Mouse (Mus musculus) cerebellum, adult 9-10 months (tissue): Measurements from ENCODE around the gene Atp7a.
A peak's percentile ranks its signal among the peaks of the same experiment; 100 is the strongest.

Experiments
- DNase-seq: peaks from one replicate; pipeline ENCODE4 v3.0.0; 2022

The Atp7a gene

DNA sequence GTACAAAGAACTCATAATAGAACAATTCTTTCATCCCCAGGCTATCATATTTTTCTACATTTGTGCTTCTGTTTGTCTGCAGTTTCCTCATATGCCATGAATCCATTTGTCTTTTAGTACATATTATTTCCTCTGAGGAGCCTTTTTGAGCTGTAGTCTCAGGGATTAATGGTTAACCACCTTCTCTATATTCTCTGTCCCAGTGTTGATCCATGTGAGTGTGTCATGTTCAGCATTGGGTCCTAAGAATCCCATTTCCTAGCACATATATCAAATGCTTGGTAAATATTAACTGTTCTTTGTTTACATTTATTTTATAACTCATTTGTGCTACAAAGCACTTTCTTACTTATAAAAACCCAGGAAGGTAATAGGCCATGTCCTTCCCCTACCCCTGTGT lies 55.4 kb downstream of the Atp7a start:
- DNase-seq = no peak

DNA sequence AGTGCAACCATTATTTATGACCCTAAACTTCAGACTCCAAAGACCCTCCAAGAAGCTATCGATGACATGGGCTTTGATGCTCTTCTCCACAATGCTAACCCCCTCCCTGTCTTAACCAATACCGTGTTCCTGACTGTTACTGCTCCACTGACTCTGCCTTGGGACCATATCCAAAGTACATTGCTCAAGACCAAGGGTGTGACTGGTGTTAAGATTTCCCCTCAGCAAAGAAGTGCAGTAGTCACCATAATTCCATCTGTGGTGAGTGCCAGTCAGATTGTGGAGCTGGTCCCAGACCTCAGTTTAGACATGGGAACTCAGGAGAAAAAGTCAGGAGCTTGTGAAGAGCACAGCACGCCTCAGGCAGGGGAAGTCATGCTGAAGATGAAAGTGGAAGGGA lies 58.1 kb downstream of the Atp7a start:
- DNase-seq = no peak

DNA sequence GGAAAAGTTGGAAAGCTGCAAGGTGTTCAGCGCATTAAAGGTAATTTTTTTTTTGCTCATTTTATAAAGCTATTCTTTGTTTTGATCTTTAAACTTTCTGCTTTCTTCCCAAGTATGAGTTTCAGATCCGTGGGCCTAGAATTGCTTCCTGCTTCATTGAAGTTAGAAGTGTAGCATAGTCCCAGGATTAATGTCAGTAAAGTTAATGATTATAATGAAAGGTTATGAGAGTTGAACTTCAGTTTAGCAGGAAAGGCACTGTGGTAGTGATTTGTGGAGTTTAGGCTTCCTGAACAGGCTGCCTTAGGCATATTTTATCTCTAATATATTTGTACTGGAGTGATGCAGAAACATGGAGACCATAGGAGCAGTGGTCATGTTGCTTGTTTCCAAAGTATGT lies 58.5 kb downstream of the Atp7a start:
- DNase-seq = no peak

DNA sequence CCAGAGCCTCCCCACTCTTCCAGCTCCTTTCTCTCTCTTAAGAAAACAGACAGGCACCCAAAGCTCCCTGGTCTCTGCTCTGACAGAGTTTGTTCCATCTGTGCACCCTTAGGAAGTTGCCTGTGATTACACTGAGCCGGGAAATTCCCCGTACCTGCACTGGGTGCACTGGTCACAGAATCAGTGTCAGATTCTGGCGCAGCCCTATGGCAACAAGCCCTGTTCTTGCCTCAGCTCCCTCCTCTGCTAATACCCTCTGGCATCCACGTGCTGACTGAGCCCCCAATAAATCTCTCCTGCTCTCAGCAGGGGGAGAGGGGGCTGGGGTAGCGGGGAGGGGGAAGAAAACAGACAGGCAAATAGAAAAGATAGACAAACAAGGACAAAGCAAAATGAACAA lies 65.9 kb downstream of the Atp7a start:
- no peak for DNase-seq

DNA sequence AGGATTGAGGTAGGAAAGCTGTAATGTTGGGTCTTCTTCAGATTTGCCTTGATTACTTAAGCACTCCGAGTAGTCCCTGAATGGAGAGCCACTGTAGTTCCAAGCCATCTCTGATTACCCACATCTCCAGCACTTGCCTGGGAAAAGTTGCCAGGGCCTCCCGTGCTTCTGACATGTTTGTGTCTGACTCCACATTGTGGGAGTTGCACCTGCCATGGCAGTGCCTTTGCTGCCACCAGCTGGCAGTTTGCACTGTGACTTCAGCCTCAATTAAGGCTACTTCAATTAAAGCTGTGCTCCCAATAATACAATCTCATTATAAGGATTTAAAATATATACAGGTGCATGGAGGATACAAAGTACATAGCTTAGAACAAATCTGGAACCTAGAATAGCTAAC lies 78.4 kb downstream of the Atp7a start:
- DNase-seq = peak; percentile 17

DNA sequence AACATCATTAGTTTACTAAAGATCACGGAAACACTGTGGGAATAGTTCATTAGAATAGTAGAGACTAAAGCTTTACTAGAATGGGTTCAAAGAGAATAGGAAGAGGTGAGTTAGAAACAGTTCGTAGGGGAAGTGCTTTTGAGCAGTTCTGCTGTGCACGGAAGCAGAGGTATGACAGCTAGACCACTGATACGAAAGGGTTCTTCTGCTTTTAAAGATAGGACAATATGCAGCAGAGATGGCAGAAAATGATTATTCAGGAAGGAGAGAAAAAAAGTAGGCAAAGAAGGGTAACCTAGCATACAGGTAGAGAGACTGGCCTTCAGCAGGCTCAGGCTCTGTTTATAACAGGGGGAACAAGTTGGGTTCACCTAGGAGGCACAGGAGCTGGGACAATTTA lies 86.8 kb downstream of the Atp7a start:
- DNase-seq = no peak

DNA sequence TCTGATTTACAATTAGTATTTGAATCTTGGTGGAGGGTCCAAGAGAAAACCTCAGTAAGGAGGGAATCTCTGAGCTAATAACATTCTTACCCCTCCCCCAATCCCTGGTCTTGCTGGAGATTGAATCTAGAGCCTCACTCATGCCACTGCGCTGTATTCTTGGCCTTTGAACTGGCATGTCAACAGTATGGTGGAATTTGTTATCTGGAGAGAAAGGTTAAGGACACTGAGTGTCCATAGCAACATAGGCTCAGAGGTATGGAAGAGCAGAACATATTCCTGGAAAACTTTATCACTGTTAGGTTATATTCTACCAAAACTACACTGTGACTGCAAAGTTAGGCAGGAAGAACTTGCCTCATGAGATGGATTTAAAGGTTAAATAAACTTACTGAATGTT lies 87.6 kb downstream of the Atp7a start:
- DNase-seq = no peak

DNA sequence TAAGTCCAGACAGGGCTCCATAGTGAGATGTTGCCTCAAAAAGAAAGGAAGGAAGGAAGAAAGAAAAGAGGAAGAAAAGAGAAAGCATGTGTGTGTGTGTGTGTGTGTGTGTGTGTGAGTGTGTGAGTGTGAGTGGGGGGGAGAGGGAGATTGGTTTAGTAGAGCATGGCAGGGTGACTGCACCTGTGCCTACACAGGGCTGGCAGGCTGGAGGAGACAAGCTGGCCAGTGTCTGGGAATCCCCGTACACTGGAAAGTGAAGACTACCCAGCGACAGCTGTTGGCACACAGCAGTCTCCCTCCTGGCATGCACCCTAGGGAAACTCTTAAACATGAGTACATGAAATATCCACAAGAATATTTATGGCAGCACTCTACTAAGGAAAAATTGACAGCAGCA lies 95.7 kb downstream of the Atp7a start:
- DNase-seq = no peak

DNA sequence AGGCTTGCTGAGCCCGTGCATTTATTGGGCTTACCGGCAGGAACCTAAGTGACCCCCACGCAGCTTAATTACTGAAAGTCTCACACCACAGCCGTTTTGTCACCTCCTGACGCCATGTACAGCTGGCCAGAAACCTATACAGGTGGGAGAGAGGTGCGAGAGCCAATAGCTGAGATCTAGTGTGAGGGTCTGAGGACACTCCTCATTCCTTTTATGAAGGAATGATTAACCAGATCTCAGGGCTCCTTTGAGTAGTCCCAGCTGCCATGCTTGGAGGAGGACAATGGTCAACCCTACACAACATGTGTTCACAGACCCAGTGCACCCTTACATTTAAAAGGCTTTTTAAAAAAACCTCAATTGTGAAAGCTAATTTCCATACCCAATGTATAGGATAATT lies 101.2 kb downstream of the Atp7a start:
- no peak for DNase-seq

DNA sequence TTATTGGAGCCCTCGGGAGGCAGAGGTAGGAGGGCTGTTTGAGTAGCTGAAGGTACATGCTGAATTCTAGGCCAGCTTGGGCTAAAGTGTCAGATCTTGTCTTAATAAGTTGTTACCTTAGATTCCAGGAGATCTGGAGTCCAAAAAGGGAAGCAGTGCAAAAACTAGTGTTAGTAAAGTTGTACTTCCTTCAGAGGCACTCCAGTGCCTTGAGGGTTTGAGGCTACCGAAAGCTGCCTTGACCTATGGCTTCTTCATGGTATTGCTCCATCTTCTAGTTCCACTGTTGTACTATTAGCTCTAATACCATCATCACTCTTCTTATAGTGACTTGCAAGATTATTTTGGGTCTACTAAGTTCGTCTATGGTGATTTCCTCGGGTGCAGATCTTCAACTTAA lies 102.8 kb downstream of the Atp7a start:
- DNase-seq = no peak

DNA sequence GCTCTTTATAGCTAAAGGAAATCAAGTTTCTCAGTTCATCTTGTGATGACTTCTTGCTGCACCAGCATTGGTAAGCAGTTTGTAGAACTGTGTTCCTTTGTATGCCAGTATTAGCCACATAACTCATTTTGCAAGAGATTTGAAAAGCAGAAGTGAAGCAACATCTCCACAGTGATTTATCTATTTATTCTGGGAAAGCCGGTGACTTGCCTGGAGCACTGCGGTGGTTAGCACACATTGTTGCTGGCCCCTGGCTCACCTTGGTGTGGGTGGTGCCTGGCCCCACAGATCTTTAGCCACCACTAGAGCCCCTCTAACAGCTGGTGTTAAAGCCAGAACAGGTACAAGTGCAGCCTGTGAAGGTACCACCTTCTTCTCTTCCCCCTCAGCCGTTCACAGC lies 107.8 kb downstream of the Atp7a start:
- DNase-seq = no peak

DNA sequence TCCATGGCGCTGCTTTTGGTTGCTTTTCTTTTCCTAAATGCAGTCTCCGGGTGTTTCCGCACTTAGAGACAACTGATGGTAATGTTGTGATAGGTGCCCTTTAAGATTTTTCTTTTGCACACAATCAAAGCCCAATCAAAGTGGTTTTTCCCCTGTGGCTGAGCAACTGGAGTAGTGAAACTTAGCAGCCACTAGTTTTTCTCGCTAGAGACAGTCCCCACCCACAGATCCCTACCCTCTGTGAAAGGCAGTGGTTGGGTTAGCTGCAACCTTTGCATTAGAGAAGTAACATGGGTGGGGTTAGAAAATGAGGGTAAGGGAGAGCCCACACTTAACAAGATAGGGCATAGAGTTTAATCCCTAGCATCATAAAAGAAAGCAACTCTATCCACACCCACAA lies 108.4 kb downstream of the Atp7a start:
- DNase-seq = no peak

DNA sequence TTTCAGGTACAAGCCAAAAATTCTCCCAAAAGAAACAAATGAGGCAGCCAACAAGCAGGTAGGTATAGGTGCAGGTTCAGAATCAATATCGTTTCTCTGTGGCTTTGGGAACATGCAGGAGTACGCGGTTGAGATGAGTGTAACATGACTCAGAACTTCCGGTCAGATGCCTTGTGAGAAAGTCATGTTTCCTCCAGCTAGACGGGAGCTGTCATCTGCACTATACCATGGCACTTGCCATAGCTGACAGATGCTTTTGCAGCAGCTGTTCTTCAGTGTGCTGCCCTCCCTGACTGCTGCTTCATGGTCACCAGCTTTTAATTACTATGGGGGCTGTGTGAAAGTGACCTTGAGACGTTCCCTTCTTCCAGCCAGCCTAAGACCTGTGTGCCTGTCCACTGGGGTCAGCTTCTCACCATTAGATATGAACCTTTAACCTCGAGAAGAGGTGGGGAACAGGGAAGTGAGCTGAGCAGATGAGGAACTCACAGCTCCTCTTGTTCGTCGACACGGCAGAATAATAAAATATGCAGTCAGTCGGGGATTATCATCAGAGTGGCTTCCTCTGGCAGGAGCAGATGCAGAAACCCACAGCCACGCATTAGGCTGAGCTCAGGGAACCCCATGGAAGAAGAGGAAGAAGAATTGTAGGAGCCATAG lies 109.0 kb downstream of the Atp7a start:
- DNase-seq = no peak

DNA sequence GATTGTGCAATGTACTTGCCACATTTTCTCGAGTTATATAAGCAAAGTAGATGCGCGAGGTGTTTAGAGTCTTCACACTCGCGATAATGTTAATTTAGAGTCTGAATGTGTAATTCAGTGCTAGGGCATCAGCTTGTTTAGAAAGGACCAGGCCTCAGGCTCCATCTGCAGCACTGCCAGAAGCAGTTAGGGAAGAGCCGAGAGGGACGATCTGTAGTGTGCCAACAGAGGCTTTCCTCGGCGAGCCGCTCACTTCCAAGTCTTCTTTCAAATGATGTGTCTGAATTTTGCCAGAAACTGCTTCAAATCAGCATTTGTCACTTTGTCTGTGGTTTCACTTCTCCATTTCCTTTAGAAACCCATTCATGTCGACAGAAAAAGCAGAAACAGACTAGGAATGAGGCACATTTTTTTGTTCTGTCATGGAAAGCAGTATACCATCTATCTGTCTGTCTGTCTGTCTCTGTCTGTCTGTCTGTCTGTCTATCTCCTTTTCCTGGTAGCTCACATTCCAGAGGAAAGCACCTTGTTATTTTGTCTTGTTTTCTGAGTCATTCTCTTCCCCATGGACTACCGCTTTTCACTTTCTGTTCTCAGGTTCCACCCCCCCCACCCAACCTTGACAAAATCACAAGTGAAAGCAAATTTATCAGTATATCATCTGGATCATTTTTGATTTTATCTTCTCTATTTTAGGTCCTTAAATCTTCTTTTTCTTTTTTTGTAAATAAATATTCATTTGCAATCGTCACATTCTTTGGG lies 112.4 kb downstream of the Atp7a start:
- no peak for DNase-seq

DNA sequence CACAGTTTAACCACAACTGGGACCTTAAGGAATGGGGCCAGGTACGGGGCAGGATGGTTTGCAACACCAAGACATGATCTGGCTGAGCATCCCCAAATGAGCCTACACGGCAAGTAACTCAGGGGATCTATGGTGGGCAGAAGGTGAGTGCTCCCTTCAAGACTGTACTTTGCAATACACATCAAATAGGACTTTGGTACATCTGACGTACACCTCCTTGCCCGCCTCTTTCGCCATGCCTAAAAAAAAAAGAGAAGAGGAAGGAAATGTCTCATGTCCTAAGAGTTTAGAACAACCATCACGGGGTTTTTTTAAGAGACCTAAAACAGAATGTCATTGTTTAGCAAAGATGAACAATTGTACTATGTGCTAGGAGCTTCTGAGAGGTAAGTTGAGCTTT lies 115.9 kb downstream of the Atp7a start, which contains the start of gene Tlr13:
Tlr13 (plus strand) TSS at position 269 of the 400 bp plus-strand sequence.
- no peak for DNase-seq

DNA sequence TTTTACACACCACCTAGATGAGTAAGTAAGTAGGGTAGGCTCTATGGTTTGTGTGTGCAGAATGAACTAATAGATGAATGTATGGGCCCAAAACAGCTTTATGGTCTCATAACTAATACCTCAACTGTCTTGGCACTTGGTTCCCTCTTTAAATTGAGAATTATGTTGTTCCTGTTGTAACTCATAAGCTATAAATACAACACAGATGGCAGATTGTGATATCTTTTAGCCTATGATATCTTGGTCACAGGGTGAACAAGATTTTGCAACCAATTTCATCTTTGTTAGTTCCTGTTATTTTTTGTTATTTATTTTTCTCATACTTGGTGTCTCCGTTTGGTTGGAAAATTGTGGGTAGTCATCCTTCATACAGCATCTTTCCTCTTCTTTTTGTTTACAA lies 121.1 kb downstream of the Atp7a start:
- no peak for DNase-seq

DNA sequence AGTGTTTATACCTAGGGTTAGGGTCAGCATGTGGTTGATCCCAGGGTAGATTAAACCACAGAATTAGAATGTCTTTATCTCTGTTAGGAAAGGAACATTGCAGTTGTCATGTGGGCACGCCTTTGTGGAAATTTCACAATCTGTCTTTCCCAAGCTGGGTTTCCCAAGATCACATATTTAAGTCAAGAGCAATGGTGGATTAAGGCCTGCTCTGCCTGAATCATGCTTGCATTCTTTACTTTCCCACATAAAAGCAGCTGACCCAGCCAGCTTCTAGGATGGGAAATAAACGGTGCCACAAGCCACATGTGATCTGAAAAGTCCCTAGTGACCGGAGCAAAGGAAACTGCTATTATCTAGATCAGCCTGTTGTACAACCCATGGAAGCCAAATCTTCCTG lies 122.4 kb downstream of the Atp7a start:
- no peak for DNase-seq

DNA sequence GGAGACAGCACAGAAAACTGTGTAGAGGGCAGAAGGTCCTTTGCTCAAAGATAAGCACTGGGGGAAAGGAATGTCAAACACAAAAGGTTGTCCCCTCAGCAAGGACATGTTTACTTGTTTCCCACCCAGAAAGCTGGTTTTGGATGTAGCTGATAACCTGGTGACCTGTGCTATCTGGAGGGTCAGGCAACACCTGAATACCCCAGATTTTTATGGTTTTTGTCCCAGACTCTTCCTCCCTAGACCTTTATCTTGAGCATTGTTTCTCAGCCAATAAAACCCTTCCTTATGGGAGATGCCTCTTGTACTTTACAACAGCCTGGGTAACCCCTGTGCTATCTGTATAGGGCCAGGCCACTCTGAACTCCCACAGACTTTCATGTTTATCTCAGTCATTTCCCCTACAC lies 127.1 kb downstream of the Atp7a start:
- DNase-seq = no peak

DNA sequence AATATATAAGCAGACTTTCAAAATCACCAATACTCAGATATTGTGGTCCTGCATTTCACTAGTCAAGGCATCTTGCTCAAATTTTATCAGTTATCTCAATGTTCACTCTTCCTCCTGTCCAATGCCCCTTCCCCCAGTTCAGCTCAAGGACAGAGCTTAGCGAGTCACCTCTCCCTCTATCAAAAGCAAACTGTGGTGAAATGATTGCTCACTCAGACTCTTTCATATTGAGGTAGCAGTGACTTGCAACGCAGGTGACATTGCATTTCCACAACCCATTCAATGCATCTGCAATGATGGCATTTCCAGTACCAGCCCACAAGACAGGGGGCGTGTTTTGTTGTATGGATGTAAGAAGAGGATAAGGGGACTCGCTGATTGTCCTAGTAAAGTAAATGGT lies 128.8 kb downstream of the Atp7a start:
- no peak for DNase-seq

DNA sequence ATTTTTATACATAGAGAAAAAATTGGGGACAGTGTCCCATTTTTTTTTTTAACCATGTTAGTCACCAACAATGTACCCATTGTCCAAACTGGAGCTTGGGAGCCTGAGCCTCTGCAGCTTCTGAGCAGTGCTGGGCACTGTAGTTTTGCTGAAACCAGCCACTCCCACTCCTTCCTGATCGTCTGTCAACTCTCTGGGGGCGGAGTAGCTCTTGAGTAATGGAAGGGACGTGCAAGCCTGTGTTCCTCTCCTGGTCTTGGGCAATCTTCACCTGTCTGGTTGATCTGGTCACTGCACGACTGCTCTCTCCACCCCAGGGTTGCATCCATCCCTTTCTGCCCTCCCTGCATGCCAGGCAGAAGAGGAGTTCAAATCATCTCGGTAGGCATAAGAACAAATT lies 136.9 kb downstream of the Atp7a start:
- DNase-seq = no peak

DNA sequence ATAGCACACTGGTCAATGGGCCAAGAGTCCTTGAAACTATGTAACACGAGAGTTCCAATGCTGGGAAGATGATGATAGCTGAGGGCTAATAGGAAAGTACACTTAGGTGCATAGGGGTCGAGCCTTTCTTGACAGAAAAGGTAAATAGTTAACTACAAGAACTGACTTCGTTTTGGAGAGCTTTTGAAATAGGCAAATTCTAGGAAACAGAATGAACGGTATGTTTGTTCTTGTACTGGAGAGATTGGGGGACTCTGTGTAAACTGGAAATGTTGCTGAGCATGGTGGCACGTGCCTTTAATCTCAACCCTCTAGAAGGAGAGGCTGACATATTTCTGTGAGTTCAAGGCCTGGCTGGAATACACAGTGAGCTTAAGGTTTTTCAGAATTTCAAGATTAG lies 137.5 kb downstream of the Atp7a start:
- DNase-seq = no peak

DNA sequence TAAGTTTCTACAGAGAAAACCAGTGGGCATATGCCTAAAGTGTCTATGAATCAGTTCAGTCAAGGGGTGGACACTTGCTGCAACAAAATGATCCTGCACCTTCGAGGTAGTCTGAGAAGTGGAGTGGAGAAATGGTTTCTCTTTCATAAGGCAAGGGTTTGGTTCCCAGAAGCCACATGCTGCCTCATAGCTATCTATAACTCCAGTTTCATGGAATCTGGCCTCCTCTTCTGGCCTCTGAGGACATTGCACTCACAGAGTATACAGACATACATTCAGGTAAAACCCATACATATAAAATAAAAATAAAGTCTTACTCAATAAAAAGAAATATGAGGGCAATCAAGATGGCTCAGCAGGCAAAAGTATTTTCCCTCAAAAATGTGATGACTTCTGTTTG lies 138.0 kb downstream of the Atp7a start:
- DNase-seq = no peak

DNA sequence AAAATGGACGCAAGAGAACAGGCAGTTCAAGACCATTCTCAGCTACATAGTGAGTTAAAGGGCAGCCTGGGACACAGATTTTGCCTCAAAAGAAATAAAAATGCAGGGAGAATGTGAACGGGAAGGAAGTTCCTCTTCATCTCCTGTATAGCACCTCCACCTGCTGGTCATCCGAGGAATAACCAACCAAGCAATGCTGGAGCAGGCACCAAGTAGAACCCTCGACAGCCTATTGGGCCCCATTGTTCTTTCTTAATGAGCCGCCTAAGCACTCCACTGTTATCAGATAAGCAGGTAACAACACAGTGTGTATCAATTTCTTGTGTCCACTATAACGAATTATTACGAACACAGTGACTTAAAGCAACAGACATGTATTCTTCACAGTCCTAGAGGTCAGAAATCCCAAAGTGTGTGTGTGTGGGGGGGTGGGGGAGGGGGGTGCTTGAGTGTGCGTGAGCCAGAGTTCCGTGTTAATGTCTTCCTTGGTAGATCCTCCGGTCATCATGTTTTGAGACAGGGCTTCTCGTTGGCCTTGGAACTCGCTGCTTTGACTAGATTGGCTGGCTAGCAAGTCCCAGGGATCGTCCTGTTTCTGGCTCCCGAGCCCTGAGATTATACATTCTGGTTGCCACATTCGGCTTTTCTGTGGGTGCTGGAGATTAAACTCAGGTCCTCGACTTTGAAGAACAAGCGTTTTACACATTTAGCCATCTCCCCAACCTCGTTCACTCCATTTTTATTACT lies 144.2 kb downstream of the Atp7a start:
- DNase-seq = peak; percentile 75

DNA sequence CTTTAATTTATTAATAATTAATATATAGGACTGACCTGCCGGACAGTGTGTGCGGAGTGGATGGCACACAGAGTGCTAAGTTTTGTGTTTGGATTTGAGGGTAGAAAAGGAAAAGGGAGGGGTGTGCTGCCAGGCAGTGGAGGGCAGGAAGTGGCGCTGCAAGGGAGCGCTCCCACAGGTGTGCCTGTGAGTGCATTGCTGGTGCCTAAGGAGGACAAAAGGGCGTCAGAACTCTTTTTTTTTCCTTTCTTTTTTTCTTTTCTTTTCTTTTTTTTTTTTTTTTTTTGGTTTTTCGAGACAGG lies 144.7 kb downstream of the Atp7a start:
- DNase-seq = no peak
